Mouse (Mus musculus): ENCODE measurements around the gene Ckb.
"Not testable (repeated sequence)": the region's sequence is repeated elsewhere in the genome, so short reads cannot be mapped to it uniquely, and the experiment has no call there.

Gene Ckb

DNA sequence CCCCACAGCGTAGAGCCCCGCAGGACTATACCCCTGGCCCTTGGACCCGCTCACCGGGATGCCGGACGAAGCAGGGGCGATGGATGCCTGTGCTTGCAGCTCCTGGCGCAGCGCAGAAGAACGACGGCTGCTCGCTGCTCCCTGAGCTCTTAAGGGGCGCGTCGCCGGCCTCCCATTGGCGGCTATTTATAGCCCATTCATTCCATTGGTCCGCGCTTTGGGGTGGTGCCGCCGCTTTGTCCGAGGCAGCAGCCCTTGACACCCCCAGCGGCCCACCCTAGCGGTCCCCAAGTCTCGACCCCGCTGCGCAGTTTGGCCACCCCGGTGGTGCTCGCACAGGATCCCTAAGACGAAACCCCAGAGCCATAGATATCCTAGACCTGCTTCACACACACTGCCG lies at the start of gene Ckb:
Ckb (minus strand) TSS at position 163 of the 400 bp plus-strand sequence.
- peak; percentile 80 for DNase-seq

DNA sequence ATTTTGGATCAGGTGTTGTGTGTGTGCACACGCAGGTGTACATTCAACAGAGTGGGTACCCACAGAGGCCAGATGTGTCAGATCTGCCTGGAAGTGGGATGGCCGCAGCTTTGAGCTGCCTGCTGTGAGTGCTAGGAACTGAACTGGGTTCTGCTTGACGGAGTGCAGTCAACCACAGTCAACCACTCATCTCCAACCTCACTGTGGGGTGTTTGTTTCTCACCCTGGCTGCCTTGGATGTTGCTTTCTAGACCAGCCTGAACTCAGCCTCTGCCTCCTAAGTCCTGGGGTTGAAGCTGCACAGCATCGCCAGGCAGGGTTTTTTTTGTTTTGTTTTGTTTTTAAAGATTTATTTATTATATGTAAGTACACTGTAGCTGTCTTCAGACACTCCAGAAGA lies 48.1 kb upstream of the Ckb start:
- no peak for DNase-seq

DNA sequence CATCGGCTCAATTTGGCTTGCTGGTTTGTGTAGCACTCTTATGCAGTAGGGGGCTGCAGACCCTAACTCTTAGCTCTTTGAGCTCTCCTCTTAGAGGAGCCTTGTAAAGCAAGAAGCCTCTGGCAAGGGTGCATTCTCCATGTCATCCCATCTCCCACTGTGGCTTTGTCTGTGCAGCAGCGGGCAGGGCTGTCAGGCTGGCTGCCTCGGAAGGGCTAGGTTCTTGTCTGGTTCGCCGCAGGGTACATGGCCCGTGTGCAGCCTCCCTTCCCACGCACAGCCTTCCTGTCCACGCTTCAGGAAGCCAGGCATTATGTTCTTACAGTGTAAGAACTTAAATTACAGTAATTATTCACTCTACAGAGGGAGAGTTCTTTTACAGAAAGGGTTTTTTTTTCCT lies 46.5 kb upstream of the Ckb start:
- DNase-seq: no peak

DNA sequence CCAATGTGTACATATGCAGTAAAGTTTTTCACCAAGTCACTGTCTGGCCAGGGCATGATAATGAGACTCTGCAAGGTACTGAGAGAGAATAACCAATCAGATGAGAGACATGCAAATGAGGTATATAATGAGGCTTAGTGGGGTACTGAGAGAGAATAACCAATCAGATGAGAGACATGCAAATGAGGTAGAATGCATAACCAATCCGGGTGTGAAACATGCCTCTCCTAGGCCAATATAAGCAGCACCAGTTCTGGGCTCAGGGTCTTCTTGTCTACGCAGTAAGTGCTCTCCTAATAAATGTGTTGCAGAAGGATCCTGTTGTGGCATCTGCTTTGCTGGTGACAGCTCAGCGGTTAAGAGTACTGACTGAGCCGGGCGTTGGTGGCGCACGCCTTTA lies 44.4 kb upstream of the Ckb start:
- DNase-seq: no peak

DNA sequence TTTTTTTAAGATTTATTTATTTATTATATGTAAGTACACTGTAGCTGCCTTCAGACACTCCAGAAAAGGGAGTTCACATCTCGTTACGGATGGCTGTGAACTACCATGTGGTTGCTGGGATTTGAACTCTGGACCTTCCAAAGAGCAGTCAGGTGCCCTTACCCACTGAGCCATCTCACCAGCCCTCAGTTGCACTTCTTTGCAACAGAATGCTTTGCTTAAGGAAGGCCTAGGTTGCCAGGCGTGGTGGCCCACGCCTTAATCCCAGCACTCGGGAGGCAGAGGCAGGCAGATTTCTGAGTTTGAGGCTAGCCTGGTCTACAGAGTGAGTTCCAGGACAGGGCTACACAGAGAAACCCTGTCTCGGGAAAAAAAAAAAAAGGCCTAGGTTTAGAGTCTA lies 41.7 kb upstream of the Ckb start:
- DNase-seq: not testable (repeated sequence)

DNA sequence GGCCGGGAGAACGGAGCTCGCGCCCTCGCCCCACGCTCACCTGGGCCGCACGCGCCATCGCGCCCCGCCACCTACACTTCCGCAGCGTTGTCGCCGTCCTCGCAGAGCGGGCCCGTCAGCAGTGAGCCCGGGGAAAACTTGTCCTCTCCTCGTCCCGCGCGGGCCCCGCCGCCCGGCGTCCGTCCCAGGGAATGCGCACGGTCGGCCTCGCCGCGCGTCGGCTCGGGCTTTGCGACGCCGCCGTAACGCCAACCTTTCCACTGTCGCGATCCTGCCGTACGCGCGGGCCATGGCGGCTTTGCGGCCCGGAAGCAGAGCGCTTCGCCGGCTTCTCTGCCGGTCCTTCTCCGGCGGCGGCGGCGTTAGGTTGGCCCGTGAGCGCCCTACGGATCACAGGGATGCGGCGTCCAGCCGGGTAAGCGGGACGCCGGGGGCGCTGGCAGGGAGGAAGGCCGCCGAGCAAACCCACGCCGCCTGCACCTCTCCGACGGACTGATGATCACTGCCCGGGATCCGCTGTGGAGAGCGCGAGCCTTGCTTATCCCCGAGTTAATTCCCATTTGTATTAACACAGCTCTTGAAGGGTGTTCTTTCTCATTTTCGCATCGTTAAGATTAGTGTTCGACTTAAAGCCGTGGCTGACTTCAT lies 41.0 kb upstream of the Ckb start, which contains the start of the genes Bag5 and Apopt1:
Bag5 (minus strand) TSS at position 254 of the 648 bp plus-strand sequence.
Apopt1 (plus strand) TSS at position 258 of the 648 bp plus-strand sequence.
- peak; percentile 88 for DNase-seq

DNA sequence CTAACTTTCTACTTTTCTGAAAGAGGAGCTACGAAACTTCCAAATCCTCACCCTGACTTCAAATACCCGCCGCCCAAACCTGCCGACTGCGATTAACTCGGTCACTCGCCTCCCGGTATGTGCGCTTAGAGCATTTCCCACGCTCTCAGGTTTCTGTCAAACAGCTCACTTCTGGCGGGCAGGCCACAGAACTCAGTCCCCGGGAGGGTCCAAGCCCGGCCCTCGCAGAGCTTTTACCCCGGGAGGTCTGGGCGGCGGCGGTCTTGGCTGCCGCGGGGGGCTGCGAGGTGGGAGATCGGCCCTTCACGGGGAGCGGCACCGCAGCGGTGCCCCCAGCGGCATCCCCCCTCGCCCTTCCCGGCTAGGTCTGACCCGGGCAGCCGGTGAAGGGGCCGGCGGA lies 40.3 kb upstream of the Ckb start:
- DNase-seq: no peak

DNA sequence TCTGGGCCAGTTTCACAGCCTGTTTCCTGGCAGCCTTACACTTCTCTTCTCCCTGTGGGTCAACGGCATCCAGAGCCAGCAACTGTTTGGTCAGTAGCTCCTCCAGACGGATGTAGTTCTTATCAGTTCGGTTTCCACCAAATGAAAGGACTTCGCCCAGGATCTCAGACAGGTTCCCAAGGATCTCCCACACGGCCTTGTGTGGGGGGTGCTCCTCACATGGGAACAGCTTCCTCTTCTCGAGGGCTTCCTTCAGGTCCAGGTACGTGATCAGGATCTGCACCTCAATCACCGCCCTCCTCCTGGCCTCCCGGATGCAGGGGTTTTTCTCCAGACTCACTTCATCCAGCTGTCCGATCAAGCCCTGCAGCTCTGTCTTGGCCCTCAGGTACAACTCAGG lies 38.0 kb upstream of the Ckb start:
- no peak for DNase-seq

DNA sequence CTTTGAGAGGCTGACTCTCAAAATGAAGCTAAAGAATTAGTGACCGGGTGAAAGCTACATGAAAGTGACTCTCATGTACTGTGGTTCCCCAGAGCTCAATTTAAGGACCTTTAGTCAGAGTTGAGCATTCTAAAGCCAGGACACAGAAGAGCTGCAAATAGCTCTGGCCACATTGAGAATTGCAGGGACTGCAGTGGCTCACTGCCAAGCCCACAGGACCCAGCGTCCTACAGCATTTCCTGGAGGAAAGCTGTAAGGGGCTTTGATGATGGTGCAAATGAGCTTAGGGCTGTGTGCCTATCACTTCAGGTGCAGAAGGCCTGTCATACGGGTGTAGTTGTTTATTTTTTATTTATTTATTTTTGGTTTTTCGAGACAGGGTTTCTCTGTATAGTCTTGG lies 36.0 kb upstream of the Ckb start:
- no peak for DNase-seq

DNA sequence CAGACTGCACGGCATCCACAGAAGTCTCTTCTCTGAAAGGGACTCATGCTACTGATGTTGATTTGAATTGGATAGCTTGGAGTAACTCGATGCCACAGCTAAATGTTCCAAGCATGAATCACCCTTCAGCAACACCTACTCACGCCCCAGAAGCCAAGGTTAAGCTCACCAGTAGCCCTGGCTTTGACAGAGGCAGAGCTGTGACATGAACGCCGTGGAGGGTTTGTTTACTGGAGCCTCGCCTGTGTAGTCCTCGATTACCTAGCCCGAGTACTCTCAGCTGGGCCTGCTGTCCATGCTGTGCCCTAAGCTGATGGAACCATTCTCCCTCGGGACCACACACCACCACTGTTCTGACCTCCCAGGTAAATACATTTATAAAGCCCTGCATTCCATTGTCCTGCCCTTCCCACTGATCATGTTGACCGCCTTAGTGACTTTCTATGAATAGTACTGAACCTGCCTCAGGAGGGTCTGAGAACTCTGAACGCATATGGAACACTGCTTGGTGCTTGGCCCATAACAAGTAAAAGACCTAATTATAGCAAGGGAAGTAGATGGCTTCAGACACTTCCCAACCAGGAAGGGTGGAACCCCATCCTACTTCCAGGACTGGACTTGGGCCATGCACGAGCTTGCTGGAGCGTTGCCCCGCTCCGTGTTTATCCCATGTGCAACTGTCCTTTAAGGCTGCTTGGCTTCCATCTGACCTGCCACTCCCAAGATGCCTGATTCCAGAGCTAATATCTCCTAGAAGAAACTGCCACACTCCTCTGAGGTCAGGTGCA lies 33.2 kb upstream of the Ckb start:
- peak; percentile 83 for DNase-seq

DNA sequence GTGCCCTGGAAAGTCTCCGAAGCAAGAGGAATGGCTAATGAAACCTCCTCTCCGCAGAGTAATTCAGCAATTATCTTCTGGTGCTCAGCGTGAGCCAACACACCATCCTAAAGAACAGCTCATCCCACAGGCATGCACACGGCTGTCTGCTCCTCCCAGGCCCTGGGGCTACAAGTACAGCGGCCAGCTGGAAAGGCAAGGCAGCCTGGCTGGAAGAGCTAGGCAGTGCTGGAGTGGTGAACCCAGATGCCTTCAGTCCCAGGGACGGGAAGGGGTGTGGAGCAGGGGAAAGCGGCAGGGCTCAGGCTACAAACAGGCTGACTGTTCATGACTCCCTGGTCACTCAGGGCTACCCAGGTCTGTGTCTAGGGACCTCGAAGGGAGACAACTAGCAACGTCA lies 32.5 kb upstream of the Ckb start:
- DNase-seq: no peak

DNA sequence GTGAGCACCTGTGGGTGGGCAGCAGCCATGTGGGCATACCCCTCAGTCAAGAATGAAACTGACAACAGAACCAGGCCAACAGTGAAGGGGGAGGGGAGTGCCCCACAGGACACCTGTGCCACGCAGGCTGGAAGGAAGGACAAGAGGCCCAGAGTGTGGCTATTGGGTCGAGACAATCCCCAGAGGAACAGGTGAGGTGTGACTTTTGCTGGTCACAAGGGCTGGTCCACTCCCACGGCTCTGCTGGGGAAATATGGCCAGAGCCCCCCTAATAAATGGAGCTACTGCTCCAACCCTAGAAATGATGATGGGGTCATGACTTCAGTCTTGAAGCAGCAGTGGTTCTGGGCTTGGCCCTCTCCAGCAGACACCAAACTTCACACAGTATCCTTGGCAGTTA lies 31.2 kb upstream of the Ckb start:
- DNase-seq: no peak

DNA sequence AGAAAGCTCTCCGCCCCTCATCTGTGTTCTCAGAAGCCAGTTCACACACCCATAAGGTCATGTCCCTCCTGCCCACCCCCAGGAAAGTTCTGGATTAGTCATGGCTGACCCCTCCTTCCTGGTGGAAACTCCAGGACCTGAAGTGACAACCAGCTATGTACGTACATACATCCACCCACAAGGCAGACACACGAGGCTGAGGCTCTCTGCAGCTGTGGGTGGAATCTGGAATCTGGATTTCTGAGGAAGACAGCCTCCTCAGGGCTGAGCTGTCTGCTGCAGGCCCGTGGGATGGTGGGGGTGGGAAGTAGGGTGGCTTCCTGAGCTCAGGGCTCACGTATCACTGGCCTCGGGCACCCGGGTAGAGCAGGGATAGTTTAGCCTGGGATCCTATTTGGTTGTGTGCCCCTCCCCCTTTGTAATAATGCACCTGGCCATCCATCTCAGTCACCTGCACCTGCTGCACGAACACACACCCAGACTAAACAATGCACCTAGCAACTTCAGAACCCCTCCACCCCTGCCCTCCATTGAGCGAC lies 28.9 kb upstream of the Ckb start:
- no peak for DNase-seq

DNA sequence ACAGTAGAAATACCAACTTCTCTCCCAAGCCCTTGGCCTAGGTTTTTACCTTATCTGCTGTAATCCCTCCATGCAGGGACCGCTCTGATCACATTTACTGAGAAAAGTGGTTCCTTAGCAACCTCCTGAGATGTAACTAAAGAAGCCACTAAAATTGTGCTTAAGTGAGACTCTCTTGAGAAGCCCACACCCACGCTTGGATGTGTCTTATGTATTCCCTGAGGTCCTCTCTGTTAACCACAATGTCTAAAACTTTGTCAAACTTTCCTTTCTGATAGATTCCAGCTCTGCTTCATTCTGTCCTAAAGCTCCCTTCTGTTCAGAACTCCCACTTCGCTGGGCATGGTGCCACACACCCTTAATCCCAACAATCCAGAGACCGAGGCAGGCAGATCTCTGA lies 27.4 kb upstream of the Ckb start:
- DNase-seq: no peak

DNA sequence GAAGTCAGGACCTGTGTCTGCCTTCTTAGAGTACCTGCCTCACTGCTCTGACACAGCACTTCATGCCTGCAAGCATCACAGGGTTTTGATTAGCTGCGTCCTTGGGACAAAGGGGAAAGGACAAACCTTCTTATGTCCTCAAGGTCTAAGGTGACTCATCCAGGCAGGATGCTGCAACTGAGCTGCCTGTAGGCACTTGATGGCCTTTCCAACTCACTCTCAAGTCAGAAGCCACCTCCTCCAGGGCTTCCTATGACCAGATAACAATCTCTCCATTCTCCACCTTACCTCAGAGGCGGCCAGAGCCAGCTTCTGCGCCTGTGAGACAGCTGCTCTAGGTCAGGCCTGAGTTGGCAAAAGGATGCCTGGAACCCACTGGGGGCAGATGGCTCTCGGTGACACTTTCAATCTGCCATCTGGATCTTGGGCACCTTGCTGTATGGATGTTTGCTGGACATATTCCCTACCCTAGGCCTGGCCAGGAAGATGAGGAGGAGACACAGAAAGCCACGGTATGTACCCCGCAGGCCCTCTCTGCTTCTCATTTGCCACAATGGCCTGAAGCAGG lies 26.3 kb upstream of the Ckb start:
- no peak for DNase-seq

DNA sequence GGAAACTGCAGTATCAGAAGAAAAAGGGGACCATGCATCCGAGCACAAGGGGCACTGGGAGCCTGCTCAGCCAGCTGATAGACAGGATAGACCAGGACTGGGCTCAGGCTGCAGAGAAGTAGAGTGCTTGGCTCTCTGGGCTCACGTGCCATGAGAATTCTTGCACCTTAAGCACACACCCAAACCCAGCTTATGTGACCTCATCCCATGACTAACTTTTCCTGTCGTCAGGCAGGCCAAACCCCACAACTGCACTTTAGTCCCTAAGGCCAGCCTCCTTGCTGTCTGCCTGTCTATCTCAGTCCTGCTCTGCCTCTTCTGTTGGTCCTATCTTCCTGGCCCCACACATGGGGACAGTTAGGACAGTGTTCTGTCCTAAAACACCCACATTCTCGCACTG lies 25.6 kb upstream of the Ckb start:
- no peak for DNase-seq

DNA sequence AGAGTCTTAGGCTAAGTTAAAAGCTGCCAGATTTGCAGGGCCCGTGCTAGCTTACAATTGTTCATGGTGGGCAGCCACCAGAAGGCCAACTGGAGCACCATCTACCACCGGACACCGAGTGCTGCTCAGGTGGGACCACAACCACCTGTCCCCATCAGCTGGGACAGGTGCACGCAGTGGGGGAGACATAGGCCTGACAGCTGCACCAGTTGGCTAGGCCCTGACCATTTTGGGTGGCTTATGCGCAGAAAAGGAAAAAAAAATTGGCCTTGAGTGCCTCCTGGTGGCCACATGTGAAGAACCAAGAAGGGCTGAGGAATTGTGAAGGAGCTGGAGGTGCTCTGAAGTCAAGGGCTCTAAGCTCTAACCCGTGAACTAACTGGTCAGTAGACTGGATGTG lies 24.1 kb upstream of the Ckb start:
- DNase-seq: peak; percentile 58

DNA sequence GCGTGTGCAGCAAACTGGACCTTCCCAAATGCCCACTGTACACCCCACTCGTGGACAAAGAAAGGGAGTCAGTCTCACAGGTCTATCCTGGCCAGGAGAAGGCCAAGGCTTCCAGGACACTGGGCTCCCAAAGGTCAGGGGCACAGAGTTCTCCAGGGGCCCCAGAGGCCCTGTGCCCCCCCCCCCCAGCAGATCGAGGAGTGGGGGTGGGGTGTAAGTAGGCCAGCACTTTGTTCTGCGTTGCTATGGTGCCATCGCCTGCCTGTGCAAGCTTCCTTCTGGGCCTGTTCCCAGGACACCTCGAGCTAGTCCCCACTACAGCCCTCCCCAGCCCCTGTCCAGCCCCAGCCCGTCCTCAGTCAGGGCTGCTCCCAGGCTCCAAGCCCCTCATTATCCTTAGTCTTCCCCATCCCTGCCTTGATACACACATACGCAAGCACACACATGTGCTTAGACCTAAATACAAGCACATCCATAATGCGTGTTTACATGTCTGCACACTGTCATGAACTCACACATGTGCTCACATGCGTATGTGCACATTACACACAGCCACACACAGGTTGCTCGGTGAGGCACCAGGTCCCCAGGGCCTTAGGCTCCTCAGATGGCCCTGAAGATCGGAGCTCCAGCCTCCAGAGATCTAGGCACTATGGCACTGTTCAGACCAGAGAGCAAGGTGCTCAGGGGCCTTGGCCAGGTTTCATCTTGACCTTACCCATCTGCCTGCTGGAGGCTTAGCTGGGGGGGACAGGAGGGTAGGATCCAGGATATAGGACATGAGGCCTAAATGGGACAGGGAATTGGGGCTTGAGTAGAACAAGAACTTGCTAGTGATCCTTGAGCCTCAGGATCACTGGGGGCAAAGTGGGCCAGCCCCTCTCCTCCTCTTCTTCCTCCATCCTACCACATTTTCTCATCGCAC lies 23.0 kb upstream of the Ckb start:
- no peak for DNase-seq

DNA sequence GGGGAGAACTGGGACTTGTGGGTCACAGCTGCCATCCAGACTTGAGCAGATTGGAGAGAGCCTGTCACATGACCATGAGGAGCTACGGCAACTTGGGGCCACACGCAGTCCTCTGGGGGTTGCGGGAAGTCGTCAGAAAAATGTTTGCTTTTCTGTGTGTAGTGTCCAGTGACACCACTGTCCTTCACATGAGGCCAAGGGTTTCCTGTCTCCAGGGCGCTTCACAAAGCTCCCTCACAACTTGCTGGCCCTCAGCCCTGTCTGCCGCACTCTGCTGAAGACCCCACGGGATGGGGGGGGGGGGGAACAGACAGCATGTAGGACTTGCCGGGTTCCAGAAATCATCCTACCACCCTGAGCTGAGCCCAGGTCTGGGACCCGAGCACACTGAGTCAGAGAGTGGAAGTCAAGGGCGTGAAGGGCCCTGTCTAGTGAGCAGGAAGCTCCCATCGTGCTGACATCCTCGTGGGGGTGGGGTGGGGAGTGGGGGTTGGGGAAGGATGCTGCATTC lies 22.2 kb upstream of the Ckb start:
- peak; percentile 46 for DNase-seq

DNA sequence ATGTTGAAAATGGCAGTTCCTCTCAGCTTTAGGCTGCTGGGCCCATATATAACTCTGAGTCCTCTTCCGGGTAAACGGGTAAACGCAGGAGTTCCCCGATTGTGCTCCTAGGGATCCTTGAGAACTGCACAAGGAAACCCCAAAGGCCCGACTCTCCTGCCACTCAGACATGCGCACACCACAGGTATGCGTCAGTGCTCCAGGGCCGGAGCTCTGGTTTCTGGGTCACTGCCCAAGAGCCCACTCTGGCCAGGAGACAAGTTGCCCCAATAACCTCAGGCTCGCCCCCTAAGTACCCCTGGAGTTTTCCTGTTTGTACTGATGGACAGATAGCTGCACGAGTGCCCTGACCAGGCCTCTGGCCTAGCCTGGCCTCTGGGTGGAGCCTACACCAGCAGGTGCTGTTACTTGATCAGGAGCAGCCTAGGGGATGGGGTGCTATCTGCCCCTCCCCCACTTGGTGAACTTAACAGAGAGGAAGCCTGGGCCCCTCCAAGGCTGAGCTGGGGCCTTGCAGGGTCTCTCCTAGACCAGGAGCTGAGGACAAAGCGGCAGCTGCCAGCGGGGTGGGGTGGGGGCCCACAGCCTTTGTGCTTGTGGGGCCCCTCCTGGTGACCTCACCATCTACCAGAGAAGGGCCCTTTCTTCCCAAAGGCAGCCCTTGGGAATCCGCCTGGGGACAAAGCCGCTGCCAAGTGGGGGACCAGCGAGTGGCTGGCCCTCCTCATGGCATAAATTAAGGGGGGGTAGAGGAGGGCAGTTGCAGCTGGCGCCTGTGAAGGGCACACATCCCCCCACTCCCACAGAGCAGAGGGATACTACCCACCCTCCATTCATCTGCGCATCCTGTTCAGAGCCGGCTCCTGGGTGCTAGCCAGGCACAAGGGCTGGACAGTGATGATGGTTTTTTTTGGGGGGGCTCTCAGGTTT lies 21.5 kb upstream of the Ckb start:
- peak; percentile 46 for DNase-seq

DNA sequence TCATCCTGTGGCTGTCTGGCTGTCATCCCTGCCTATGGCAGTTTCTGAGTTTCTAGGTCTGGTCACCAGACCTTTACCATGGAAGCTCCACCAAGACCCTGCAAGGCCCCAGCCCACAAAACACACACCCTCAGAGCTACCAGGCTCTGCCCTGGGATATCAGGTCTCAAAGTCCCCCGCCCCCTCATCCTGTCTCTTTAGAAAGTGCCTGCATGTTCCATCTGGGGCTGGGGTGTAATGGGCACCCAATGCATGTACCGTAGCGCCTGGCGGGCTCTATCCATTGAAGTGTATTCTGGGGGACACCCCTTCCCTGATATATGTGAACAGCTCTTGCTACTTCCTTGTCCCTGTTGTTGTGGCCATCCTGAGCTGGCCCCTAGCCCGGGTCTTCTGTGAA lies 20.8 kb upstream of the Ckb start:
- DNase-seq: no peak
